Mouse (Mus musculus) lung, embryonic 16.5 days (tissue): ENCODE results near the gene Cox4i1. TPM values are rescaled to one million over a fixed set of nuclear protein-coding genes. Genes with fewer than 3 reads are reported as not detected.
A peak's percentile ranks its signal among the peaks of the same experiment; 100 is the strongest.

Source experiments
- ATAC-seq: fragments of 200-750 bp; cut with Nextera tagmentation; 2 replicates; pipeline ENCODE4 v1.8.0; 2017; ENCODE audit warnings: low read depth, mild to moderate bottlenecking, moderate library complexity
- H3K27ac ChIP-seq: fragments of 300-500 bp; sonication (generic); 2 replicates; pipeline ENCODE4 v1.5.1; 2014; ENCODE audit warnings: mild to moderate bottlenecking, control low read depth, low read length
- H3K27me3 ChIP-seq: fragments of 300-500 bp; sonication (generic); 2 replicates; pipeline ENCODE4 v1.6.1; 2014; ENCODE audit warnings: low read depth, low read length, mixed read lengths; ENCODE audit not compliant: control insufficient read depth, insufficient read depth
- H3K36me3 ChIP-seq: fragments of 300-500 bp; sonication (generic); 2 replicates; pipeline ENCODE4 v1.6.1; 2014; ENCODE audit warnings: low read length; ENCODE audit not compliant: control insufficient read depth, insufficient read depth
- H3K4me1 ChIP-seq: fragments of 300-500 bp; sonication (generic); replicated peaks from 2 replicates; pipeline ENCODE4 v1.6.1; 2014; ENCODE audit warnings: low read length, mixed read lengths; ENCODE audit not compliant: control insufficient read depth, insufficient read depth
- H3K4me2 ChIP-seq: fragments of 300-500 bp; sonication (generic); 2 replicates; pipeline ENCODE4 v1.6.1; 2014; ENCODE audit warnings: low read depth, low read length, control low read depth
- H3K4me3 ChIP-seq: fragments of 300-500 bp; sonication (generic); 2 replicates; pipeline ENCODE4 v1.5.1; 2014; ENCODE audit warnings: mild to moderate bottlenecking, low read length, control low read depth
- H3K9ac ChIP-seq: fragments of 300-500 bp; sonication (generic); 2 replicates; pipeline ENCODE4 v1.6.1; 2014; ENCODE audit warnings: low read length, control low read depth
- H3K9me3 ChIP-seq: fragments of 300-500 bp; sonication (generic); 2 replicates; pipeline ENCODE4 v1.6.1; 2016; ENCODE audit warnings: low read length; ENCODE audit not compliant: control insufficient read depth
- WGBS: fragments of 180-500 bp; shearing (Covaris S2); extraction: QIAGEN DNeasy Blood & Tissue Kit; methylation state at CpG from one replicate; pipeline ENCODE4 v1.1.7; 2014; 5-methylcytosine and 5-hydroxymethylcytosine counted together
- polyA plus RNA-seq: library from polyadenylated mRNA; unstranded; fragments of >200 nt; fragmentation: Nextera tagmentation; extraction: Ambion mirVana; gene quantifications from 2 replicates; pipeline ENCODE4 v1.2.1, GENCODE M21; 2015

Gene Cox4i1
- polyA plus RNA-seq, result 1,058 and 1,114 TPM in 2 replicates

- Histone ChIP-seq H3K27ac (peak within 1 kb of the TSS; percentile 81), H3K9ac (peak within 1 kb of the TSS; percentile 98), H3K4me2 (peak within 1 kb of the TSS; percentile 96), H3K4me1 (peaks cover 35% of the 10 kb centered on the region), H3K27me3 (no peaks in the 10 kb centered on the region), H3K4me3 (peak within 1 kb of the TSS; percentile 72), H3K9me3 (no peaks in the 10 kb centered on the region), H3K36me3 (peaks cover 20% of the 10 kb centered on the region)
- WGBS, result under 1% methylated on average over 92 of the region's 105 CpGs
- peak; percentile 96 for ATAC-seq
These were observed at the start of gene Cox4i1, which contains the start of gene Gm27021 for GRCm38 (mm10) chr8:120667561-120668373. Gene Cox4i1 (plus strand): TSS chr8:120668222. Gene Gm27021 (minus strand): TSS chr8:120668079.

DNA sequence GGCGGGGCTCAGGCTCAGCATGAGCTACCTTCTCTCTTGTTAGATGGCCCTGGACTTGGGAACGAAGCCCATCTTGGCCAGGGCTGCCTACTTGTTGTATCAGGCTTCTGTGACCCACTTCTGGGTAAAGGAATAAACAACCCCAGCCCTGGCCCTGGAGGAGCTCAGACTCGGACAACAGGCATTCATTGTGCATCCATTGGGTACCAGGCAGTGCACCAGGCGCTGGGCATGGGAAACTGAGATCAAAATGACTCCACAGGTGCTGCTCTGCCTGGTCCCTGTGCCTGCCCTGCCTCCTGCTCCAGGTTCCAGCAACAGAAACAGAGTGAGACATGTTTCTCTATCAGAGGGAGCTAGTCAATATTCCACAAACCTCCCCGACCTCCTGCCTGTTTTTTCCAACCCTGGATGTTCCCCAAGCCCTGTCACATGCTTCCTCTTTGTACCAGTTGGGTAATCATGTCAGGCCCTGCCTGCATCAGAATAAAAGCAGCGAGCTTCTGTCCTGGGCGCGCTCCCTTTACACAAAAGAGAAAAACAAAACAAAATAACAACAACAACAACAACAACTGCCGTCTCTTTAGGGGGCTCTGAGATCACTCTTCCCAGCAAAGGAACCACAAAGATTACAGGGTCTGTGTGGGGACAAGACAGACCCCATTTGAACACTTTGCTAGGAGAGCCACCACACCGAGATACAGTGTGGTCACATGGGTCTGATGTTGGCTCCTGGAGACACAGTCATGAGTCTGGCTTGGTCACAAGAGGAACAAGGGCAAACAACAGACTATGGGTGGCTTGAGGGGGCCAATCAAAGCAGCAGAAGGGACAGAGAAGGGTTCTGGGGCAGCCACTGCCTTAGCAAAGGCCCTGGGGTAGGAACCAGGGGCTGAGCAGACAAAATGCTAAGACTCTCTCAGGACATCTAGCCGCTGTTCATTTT, 48.5 kb upstream of the Cox4i1 start:
- H3K27ac ChIP-seq, result no peak overlapping the region
- 70% methylated on average over 11 of the region's 11 CpGs for WGBS

GRCm38 (mm10) chr8:120620441-120620840, 47.6 kb upstream of the Cox4i1 start:
- H3K9me3 ChIP-seq, result no peaks in the 10 kb centered on the region
- no peak overlapping the region for H3K4me3 ChIP-seq
- no peak overlapping the region for H3K27ac ChIP-seq
- H3K9ac ChIP-seq, result no peak overlapping the region
- no peak for ATAC-seq
- WGBS, result 37% methylated on average over 7 of the region's 7 CpGs
- peaks cover 3% of the 10 kb centered on the region; the same call in 1 of the 2 replicates for H3K4me1 ChIP-seq
- no peak overlapping the region for H3K4me2 ChIP-seq
- H3K36me3 ChIP-seq, result no peaks in the 10 kb centered on the region
- H3K27me3 ChIP-seq, result no peaks in the 10 kb centered on the region

More for the DNA sequence above, 48.5 kb upstream of the Cox4i1 start:
- Histone ChIP-seq H3K4me2 (no peak overlapping the region), H3K9ac (no peak overlapping the region), H3K9me3 (no peaks in the 10 kb centered on the region), H3K27me3 (no peaks in the 10 kb centered on the region), H3K4me3 (no peak overlapping the region), H3K4me1 (peaks cover 3% of the 10 kb centered on the region; the same call in 1 of the 2 replicates), H3K36me3 (no peaks in the 10 kb centered on the region)
- no peak for ATAC-seq

- no peak overlapping the region for H3K4me2 ChIP-seq
- H3K4me3 ChIP-seq, result no peak overlapping the region
- no peaks in the 10 kb centered on the region for H3K36me3 ChIP-seq
- no peaks in the 10 kb centered on the region for H3K9me3 ChIP-seq
- H3K27ac ChIP-seq, result no peak overlapping the region
- no peak for ATAC-seq
- H3K4me1 ChIP-seq, result peaks cover 3% of the 10 kb centered on the region; the same call in 1 of the 2 replicates
- 64% methylated on average over 14 of the region's 14 CpGs for WGBS
- H3K9ac ChIP-seq, result no peak overlapping the region
- no peaks in the 10 kb centered on the region for H3K27me3 ChIP-seq
These were observed 45.9 kb upstream of the Cox4i1 start for GRCm38 (mm10) chr8:120622161-120622560.

GRCm38 (mm10) chr8:120623608-120624007, 44.4 kb upstream of the Cox4i1 start:
- no peaks in the 10 kb centered on the region for H3K36me3 ChIP-seq
- H3K4me2 ChIP-seq, result no peak overlapping the region
- H3K9me3 ChIP-seq, result no peaks in the 10 kb centered on the region
- no peak overlapping the region for H3K27ac ChIP-seq
- H3K9ac ChIP-seq, result no peak overlapping the region
- no peaks in the 10 kb centered on the region for H3K27me3 ChIP-seq
- no peak overlapping the region for H3K4me3 ChIP-seq
- ATAC-seq, result no peak
- no peaks in the 10 kb centered on the region for H3K4me1 ChIP-seq
- WGBS, result 56% methylated on average over 2 of the region's 2 CpGs

- Histone ChIP-seq H3K9me3 (no peaks in the 10 kb centered on the region), H3K4me3 (no peak overlapping the region), H3K36me3 (no peaks in the 10 kb centered on the region), H3K4me1 (no peaks in the 10 kb centered on the region; the same call in none of the 2 replicates), H3K9ac (no peak overlapping the region), H3K27me3 (no peaks in the 10 kb centered on the region), H3K4me2 (no peak overlapping the region), H3K27ac (no peak overlapping the region)
- 59% methylated on average over 11 of the region's 11 CpGs for WGBS
- ATAC-seq, result no peak
These were observed 41.6 kb upstream of the Cox4i1 start for GRCm38 (mm10) chr8:120626461-120626860.

DNA sequence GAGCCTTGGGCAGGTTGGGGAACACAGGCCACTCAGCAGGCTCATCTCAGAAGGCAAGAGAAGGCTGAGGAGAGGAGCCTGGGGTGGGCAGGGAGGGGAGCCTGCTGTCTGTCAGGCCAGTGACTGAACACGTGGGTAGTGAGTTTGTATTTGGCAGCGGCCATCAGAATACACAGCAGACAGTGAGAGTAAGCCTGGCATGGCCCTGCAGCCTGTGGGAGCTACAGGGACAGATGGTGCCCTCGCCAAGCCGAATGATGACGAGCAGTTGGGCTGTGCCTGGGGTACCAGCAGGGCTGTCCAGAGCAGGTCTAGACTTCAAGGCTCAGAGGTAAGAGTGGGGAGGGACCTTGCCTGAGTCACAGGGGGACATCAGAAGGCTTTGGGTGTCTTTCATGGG, 40.7 kb upstream of the Cox4i1 start:
- Histone ChIP-seq H3K4me2 (no peak overlapping the region), H3K4me3 (no peak overlapping the region), H3K27ac (no peak overlapping the region), H3K36me3 (no peaks in the 10 kb centered on the region), H3K27me3 (no peaks in the 10 kb centered on the region), H3K9ac (no peak overlapping the region), H3K9me3 (peaks cover under 1% of the 10 kb centered on the region; the same call in 1 of the 2 replicates), H3K4me1 (no peaks in the 10 kb centered on the region; the same call in none of the 2 replicates)
- WGBS, result 80% methylated on average over 5 of the region's 5 CpGs
- ATAC-seq, result no peak

- no peak overlapping the region for H3K9ac ChIP-seq
- H3K27me3 ChIP-seq, result peaks cover 6% of the 10 kb centered on the region; the same call in 1 of the 2 replicates
- H3K36me3 ChIP-seq, result no peaks in the 10 kb centered on the region
- peaks cover 6% of the 10 kb centered on the region for H3K4me1 ChIP-seq
- WGBS, result 25% methylated on average over 5 of the region's 5 CpGs
- peaks cover 3% of the 10 kb centered on the region; the same call in 1 of the 2 replicates for H3K9me3 ChIP-seq
- no peak overlapping the region for H3K4me2 ChIP-seq
- H3K27ac ChIP-seq, result peak overlapping the region; percentile 15
- ATAC-seq, result peak; percentile 50
- no peak overlapping the region for H3K4me3 ChIP-seq
These were observed 38.0 kb upstream of the Cox4i1 start for GRCm38 (mm10) chr8:120630031-120630430.

GRCm38 (mm10) chr8:120630848-120631247, 37.2 kb upstream of the Cox4i1 start:
- peaks cover 3% of the 10 kb centered on the region; the same call in 1 of the 2 replicates for H3K9me3 ChIP-seq
- H3K4me2 ChIP-seq, result no peak overlapping the region
- peaks cover 9% of the 10 kb centered on the region; the same call in 1 of the 2 replicates for H3K27me3 ChIP-seq
- peaks cover 6% of the 10 kb centered on the region for H3K4me1 ChIP-seq
- 42% methylated on average over 6 of the region's 6 CpGs for WGBS
- no peak overlapping the region for H3K4me3 ChIP-seq
- ATAC-seq, result no peak
- no peak overlapping the region for H3K27ac ChIP-seq
- no peak overlapping the region for H3K9ac ChIP-seq
- no peaks in the 10 kb centered on the region for H3K36me3 ChIP-seq
